Mouse (Mus musculus) midbrain, embryonic 14.5 days (tissue): ENCODE results near the gene Vmp1. TPM values are rescaled to one million over a fixed set of nuclear protein-coding genes. Genes with fewer than 3 reads are reported as not detected.
A peak's percentile ranks its signal among the peaks of the same experiment; 100 is the strongest.

Source experiments
- ATAC-seq: fragments of 200-750 bp; cut with Nextera tagmentation; 2 replicates; pipeline ENCODE4 v1.8.0; 2017; ENCODE audit warnings: moderate number of reproducible peaks, moderate library complexity; ENCODE audit not compliant: low FRiP score, low TSS enrichment
- DNase-seq: peaks from one replicate; pipeline ENCODE4 v3.0.0-alpha.2; 2015
- H3K27ac ChIP-seq: fragments of 300-500 bp; sonication (generic); replicated peaks from 2 replicates; pipeline ENCODE4 v1.5.1; 2014; ENCODE audit warnings: mild to moderate bottlenecking, low read depth, low read length, moderate library complexity
- H3K27me3 ChIP-seq: fragments of 300-500 bp; sonication (generic); 2 replicates; pipeline ENCODE4 v1.6.1; 2014; ENCODE audit warnings: low read length, control low read depth, mixed read lengths; ENCODE audit not compliant: control insufficient read depth, insufficient read depth
- H3K36me3 ChIP-seq: fragments of 300-500 bp; sonication (generic); 2 replicates; pipeline ENCODE4 v1.6.1; 2014; ENCODE audit warnings: low read length, control low read depth; ENCODE audit not compliant: control insufficient read depth, insufficient read depth
- H3K4me1 ChIP-seq: fragments of 300-500 bp; sonication (generic); 2 replicates; pipeline ENCODE4 v1.6.1; 2014; ENCODE audit warnings: mild to moderate bottlenecking, antibody characterized with exemption, low read length, control low read depth; ENCODE audit not compliant: control insufficient read depth, insufficient read depth
- H3K4me2 ChIP-seq: fragments of 300-500 bp; sonication (generic); 2 replicates; pipeline ENCODE4 v1.6.1; 2014; ENCODE audit warnings: mild to moderate bottlenecking, low read length, moderate library complexity
- H3K4me3 ChIP-seq: fragments of 300-500 bp; sonication (generic); replicated peaks from 2 replicates; pipeline ENCODE4 v1.5.1; 2014; ENCODE audit warnings: low read depth, low read length
- H3K9ac ChIP-seq: fragments of 300-500 bp; sonication (generic); replicated peaks from 2 replicates; pipeline ENCODE4 v1.6.1; 2014; ENCODE audit warnings: mild to moderate bottlenecking, low read length, moderate library complexity
- H3K9me3 ChIP-seq: fragments of 300-500 bp; sonication (generic); 2 replicates; pipeline ENCODE4 v1.6.1; 2016; ENCODE audit warnings: low read length, control low read depth, mixed read lengths; ENCODE audit not compliant: control insufficient read depth
- WGBS: fragments of 180-500 bp; shearing (Covaris S2); extraction: QIAGEN DNeasy Blood & Tissue Kit; methylation state at CpG from one replicate; pipeline ENCODE4 v1.1.7; 2014; 5-methylcytosine and 5-hydroxymethylcytosine counted together
- polyA plus RNA-seq: library from polyadenylated mRNA; unstranded; fragments of >200 nt; fragmentation: Nextera tagmentation; extraction: Ambion mirVana; gene quantifications from 2 replicates; pipeline ENCODE4 v1.2.1, GENCODE M21; 2014

Gene Vmp1
- polyA plus RNA-seq, 1 experiment from 2014 or later: 129 TPM

DNA sequence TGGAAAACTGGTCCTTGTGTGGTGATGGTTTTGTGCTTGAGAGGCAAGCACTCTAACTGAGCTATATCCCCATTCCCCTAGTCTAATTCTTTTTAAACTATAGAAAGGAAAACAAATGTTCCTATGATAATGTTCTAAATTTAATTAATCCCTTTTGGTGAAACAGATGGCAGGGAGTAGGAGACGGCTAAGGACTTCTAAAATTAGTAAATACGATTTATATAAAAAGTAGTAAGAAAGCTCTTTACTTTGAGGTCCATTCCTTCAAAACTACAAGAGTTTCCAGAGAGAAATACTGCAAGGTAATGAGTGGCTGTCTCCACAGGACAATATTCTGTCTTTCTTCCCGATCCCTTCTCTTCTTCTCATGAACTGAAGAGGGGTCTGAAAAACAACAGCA lies 19.2 kb downstream of the Vmp1 start:
- no peak for ATAC-seq
- Histone ChIP-seq H3K4me3 (no peak overlapping the region), H3K36me3 (peaks cover 51% of the 10 kb centered on the region), H3K27me3 (no peaks in the 10 kb centered on the region), H3K9me3 (no peaks in the 10 kb centered on the region), H3K9ac (no peak overlapping the region), H3K4me2 (no peak overlapping the region), H3K27ac (no peak overlapping the region), H3K4me1 (no peaks in the 10 kb centered on the region)
- no peak for DNase-seq
- 95% methylated on average over 3 of the region's 3 CpGs for WGBS

DNA sequence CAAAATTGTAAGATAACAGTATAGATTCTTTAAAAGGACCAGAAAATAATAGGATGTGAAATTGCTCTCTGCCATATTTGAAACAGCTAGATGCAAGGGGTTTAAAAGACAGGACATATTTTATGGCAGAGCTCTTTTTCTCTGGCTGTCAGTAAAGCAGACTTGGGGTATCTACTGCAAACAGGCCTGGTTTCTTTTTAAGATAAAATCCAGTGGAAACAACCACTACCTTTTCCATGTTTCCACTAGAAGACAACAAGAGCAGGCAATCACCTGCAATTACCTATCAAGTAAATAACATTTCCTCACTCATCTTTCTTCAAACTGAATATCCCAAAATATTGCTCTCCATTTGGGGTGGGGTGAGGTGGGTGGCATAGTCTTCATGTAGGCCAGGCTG lies 19.7 kb downstream of the Vmp1 start:
- no peaks in the 10 kb centered on the region for H3K4me1 ChIP-seq
- H3K4me2 ChIP-seq: no peak overlapping the region
- H3K36me3 ChIP-seq: peaks cover 55% of the 10 kb centered on the region
- DNase-seq (no peak), ATAC-seq (no peak)
- no peaks in the 10 kb centered on the region for H3K9me3 ChIP-seq
- no peaks in the 10 kb centered on the region for H3K27me3 ChIP-seq
- H3K9ac ChIP-seq: no peak overlapping the region
- no peak overlapping the region for H3K27ac ChIP-seq
- H3K4me3 ChIP-seq: no peak overlapping the region

DNA sequence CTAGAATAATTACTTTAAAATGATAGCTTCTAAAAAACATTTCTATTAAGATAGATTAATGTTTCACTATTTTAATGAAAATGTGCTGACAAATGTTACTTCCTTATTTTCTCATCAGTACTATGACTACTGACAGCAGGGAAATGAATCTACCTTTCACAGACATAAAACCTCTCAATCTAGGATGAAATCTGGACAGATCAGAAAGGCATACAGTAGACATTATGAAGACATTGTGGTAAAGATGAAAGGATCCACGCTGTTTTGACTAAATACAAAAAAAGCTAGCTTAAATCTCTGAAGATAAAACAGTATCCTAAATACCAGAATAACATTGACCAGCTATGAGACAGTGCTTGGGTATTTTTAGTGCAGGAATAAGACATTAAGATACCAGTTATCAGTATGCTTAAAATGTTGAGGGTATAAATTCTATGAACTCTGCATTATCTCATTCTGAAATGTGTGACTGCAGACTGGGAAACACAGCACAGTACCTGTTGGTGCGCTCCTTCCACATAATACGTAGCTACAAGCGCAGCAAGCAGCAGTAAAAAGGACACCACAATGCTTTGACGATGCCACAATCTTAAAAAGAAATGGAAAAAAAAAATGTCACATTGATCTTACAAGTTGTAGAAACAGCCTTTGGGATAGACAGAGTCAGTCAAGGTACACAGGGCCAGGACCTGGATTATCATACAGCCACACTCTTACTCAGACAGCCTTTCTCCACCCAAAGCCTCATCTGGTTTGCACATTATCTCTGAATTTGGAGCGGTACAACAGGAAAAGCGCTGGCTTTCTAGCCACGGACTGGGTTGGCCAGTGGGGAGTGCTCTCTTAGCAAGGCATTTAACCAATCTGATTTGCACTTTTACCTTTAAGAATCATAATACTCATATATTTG lies 20.4 kb downstream of the Vmp1 start:
- H3K36me3 ChIP-seq: peaks cover 61% of the 10 kb centered on the region
- no peaks in the 10 kb centered on the region for H3K4me1 ChIP-seq
- ATAC-seq (no peak), DNase-seq (no peak)
- no peaks in the 10 kb centered on the region for H3K9me3 ChIP-seq
- no peaks in the 10 kb centered on the region for H3K27me3 ChIP-seq
- H3K4me2 ChIP-seq: no peak overlapping the region
- H3K4me3 ChIP-seq: no peak overlapping the region
- no peak overlapping the region for H3K9ac ChIP-seq
- 93% methylated on average over 8 of the region's 8 CpGs for WGBS
- no peak overlapping the region for H3K27ac ChIP-seq

- DNase-seq (no peak), ATAC-seq (no peak)
- Histone ChIP-seq H3K27ac (no peak overlapping the region), H3K27me3 (no peaks in the 10 kb centered on the region), H3K4me2 (no peak overlapping the region), H3K36me3 (peaks cover 34% of the 10 kb centered on the region), H3K4me1 (no peaks in the 10 kb centered on the region), H3K9me3 (no peaks in the 10 kb centered on the region), H3K9ac (no peak overlapping the region), H3K4me3 (no peak overlapping the region)
Observed at GRCm38 (mm10) chr11:86657863-86658262, 25.8 kb downstream of the Vmp1 start.

- no peak overlapping the region for H3K4me3 ChIP-seq
- H3K4me2 ChIP-seq: no peak overlapping the region
- DNase-seq: no peak
- ATAC-seq: no peak
- H3K9ac ChIP-seq: no peak overlapping the region
- no peaks in the 10 kb centered on the region for H3K9me3 ChIP-seq
- H3K27me3 ChIP-seq: no peaks in the 10 kb centered on the region
- no peaks in the 10 kb centered on the region for H3K4me1 ChIP-seq
- H3K27ac ChIP-seq: no peak overlapping the region
- WGBS: 91% methylated on average over 4 of the region's 4 CpGs
- peaks cover 28% of the 10 kb centered on the region for H3K36me3 ChIP-seq
Observed at GRCm38 (mm10) chr11:86656849-86657567, 26.6 kb downstream of the Vmp1 start.

DNA sequence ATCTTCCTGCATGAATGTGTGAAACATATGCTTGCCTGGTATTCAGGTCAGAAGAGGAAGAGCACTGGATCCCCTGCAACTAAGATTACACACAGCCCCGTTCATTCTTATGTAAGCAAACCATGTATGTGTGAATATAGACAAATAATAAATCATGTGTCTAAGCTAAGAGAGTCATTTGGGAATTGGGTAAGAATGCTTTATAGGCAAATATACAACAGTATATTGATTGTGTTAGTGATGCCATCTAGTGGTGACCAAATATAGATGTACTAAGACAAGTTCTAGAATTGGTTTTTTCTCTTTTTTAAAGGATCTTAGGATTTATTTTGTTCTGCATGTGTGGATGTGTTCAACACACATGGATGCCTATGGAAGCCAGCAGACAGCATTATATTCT lies 28.0 kb downstream of the Vmp1 start:
- H3K27me3 ChIP-seq: no peaks in the 10 kb centered on the region
- WGBS: 85% methylated on average over 1 of the region's 1 CpGs
- H3K9ac ChIP-seq: no peak overlapping the region
- H3K9me3 ChIP-seq: no peaks in the 10 kb centered on the region
- H3K27ac ChIP-seq: no peak overlapping the region
- H3K4me2 ChIP-seq: no peak overlapping the region
- DNase-seq (peak; percentile 75), ATAC-seq (no peak)
- H3K4me1 ChIP-seq: no peaks in the 10 kb centered on the region
- H3K36me3 ChIP-seq: peaks cover 16% of the 10 kb centered on the region
- H3K4me3 ChIP-seq: no peak overlapping the region

DNA sequence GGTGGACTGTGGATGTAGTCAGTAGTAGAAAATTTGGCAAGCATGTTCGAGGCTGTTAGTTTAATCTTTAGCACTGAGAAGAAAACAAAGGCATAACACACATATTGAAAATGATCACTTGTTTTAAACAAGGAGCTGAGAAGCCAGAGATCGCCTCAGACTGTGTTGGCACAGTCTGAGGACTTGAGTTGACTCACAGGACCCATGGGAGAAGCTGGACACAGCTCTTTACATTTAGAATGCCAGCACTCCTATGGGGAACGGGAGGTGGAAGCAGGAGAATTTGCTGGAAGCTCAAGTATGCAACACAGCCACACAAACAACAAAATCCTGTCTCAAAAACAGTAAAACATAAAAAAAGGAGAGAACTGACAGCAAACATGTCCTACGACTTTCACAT lies 29.5 kb downstream of the Vmp1 start:
- WGBS: 91% methylated on average over 4 of the region's 4 CpGs
- no peak overlapping the region for H3K9ac ChIP-seq
- H3K36me3 ChIP-seq: peaks cover 6% of the 10 kb centered on the region; the same call in 1 of the 2 replicates
- no peak overlapping the region for H3K27ac ChIP-seq
- no peak overlapping the region for H3K4me3 ChIP-seq
- DNase-seq (no peak), ATAC-seq (no peak)
- H3K27me3 ChIP-seq: no peaks in the 10 kb centered on the region
- H3K9me3 ChIP-seq: no peaks in the 10 kb centered on the region
- H3K4me2 ChIP-seq: no peak overlapping the region
- no peaks in the 10 kb centered on the region for H3K4me1 ChIP-seq

- H3K27ac ChIP-seq: no peak overlapping the region
- peak; percentile 86 for DNase-seq
- WGBS: 48% methylated on average over 3 of the region's 3 CpGs
Observed at GRCm38 (mm10) chr11:86653446-86653845, 30.2 kb downstream of the Vmp1 start.

More at GRCm38 (mm10) chr11:86653446-86653845, 30.2 kb downstream of the Vmp1 start:
- H3K9me3 ChIP-seq: no peaks in the 10 kb centered on the region
- H3K9ac ChIP-seq: no peak overlapping the region
- H3K27me3 ChIP-seq: no peaks in the 10 kb centered on the region
- no peak for ATAC-seq
- H3K4me3 ChIP-seq: no peak overlapping the region
- H3K4me2 ChIP-seq: no peak overlapping the region
- no peaks in the 10 kb centered on the region for H3K4me1 ChIP-seq
- H3K36me3 ChIP-seq: peaks cover under 1% of the 10 kb centered on the region; the same call in 1 of the 2 replicates
